In the genomic region with DNA sequence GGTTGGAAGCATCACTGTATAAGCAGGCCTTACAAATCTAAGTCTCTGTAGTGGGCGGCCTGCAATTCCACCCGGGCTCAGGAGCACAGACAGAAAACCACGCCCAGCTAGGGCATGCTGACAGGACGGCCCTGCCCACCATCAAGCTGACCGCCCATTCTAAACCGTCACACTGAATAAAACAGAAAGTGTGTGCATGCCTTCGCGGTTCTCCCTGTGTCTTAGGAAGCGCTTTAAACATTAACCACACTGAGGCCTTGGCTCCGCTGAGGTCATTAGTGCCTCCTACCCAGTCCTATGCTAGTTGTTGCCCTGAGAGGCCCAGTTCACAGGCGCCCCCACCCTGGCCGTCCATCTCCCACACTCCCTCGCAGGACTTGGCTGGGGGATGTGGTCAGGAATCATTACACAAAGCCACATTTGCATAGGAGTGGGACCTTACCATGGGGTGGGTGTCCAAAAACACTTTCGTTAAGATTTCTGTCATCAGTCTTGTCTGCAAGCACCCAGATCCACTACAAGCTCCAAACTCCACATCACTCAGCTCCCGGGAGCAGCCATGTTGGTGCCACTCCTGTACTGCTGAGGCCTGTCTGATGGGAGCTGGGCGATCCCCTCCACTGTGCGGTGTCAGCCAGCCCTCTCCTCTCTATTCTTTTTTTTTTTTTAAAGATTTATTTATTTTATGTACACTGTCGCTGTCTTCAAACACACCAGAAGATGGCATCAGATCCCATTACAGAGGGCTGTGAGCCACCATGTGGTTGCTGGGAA, we compare ENCODE assay signal across 13 mouse cellular contexts. TPM values are rescaled to one million over a fixed set of nuclear protein-coding genes. Genes with fewer than 3 reads are reported as not detected.
A peak's percentile ranks its signal among the peaks of the same experiment; 100 is the strongest.
DNase-seq lines count a peak whose midpoint lies in the region; ATAC-seq and TF ChIP-seq lines count a peak whose summit lies in the region.
"Had no signal": no experiment of that assay in that cellular context is flagged by ENCODE, and none has a peak within 500 bp of the region (broad histone marks: within the 10 kb centered on the region; RNA-seq: fewer than 3 reads in every experiment).

No protein-coding gene starts in this region.

- H3K9me3 ChIP-seq in hindbrain, embryonic 10.5 days: no peaks in the 10 kb centered on the region
- no peaks in the 10 kb centered on the region for H3K9me3 ChIP-seq in hindbrain, embryonic 12.5 days (replicated peaks)
- no peaks in the 10 kb centered on the region for H3K9me3 ChIP-seq in E14TG2a.4 (ENCODE audit: low read length)
- H3K9me3 ChIP-seq: limb, embryonic 13.5 days; midbrain, embryonic 15.5 days had no signal

- no peak for DNase-seq in hindbrain, embryonic 10.5 days (ENCODE audit: low spot score)
- DNase-seq in kidney, adult 11 months: peak; percentile 88
- DNase-seq in kidney, postnatal 4 days: peak; percentile 59 to 78
- no peak for DNase-seq in frontal cortex, postnatal 14 days (ENCODE audit: low spot score in 2 of 2)
- DNase-seq in frontal cortex, postnatal 10 days (ENCODE audit: low spot score in 2 of 2): no peak
- no peak for DNase-seq in cerebellum, adult 8-10 months
- DNase-seq: adrenal gland, postnatal 36 days; B cell, adult 2 months; thymus, postnatal 14 days had no signal

- H3K4me1 ChIP-seq in hindbrain, embryonic 10.5 days (replicated peaks): peaks cover 45% of the 10 kb centered on the region
- H3K4me1 ChIP-seq in hindbrain, embryonic 12.5 days: no peaks in the 10 kb centered on the region
- peaks cover 38% of the 10 kb centered on the region for H3K4me1 ChIP-seq in E14TG2a.4 (replicated peaks; ENCODE audit: low read depth, low read length)

- H3K4me2 ChIP-seq in hindbrain, embryonic 12.5 days (replicated peaks): no peak overlapping the region
- H3K4me2 ChIP-seq: limb, embryonic 13.5 days; midbrain, embryonic 15.5 days had no signal

- H3K4me3 ChIP-seq in hindbrain, embryonic 10.5 days: no peak overlapping the region
- no peak overlapping the region for H3K4me3 ChIP-seq in hindbrain, embryonic 12.5 days
- 0 out of 2 replicates have a peak overlapping the region, but pooled peaks have one; percentile 35 for H3K4me3 ChIP-seq in E14TG2a.4 (replicated peaks; ENCODE audit: low read length)
- H3K4me3 ChIP-seq: limb, embryonic 13.5 days; midbrain, embryonic 15.5 days had no signal

- 0 out of 2 replicates have a peak overlapping the region, but pooled peaks have one; percentile 6 for H3K27ac ChIP-seq in hindbrain, embryonic 10.5 days
- H3K27ac ChIP-seq in hindbrain, embryonic 12.5 days: no peak overlapping the region
- H3K27ac ChIP-seq: limb, embryonic 13.5 days; midbrain, embryonic 15.5 days had no signal

- no peak for ATAC-seq in hindbrain, embryonic 12.5 days (ENCODE audit: low FRiP score)
- ATAC-seq: midbrain, embryonic 15.5 days had no signal

- WGBS in hindbrain, embryonic 10.5 days: 69% methylated on average over 18 of the region's 18 CpGs
- 59% methylated on average over 18 of the region's 18 CpGs for WGBS in hindbrain, embryonic 12.5 days

- no peak overlapping the region; the same call in 1 of the 2 replicates for H3K9ac ChIP-seq in hindbrain, embryonic 12.5 days
- H3K9ac ChIP-seq: limb, embryonic 13.5 days; midbrain, embryonic 15.5 days had no signal

- TF ChIP-seq CTCF in E14TG2a.4 (conservative IDR thresholded peaks at IDR 0.05; ENCODE audit: low read length): no peak

- H3K27me3 ChIP-seq in hindbrain, embryonic 10.5 days (ENCODE audit: insufficient read depth, poor library complexity, severe bottlenecking): peaks cover 4% of the 10 kb centered on the region; the same call in 1 of the 2 replicates
- no peaks in the 10 kb centered on the region for H3K27me3 ChIP-seq in hindbrain, embryonic 12.5 days
- 0 out of 2 replicates have a peak, but pooled peaks cover 5% of the 10 kb centered on the region for H3K27me3 ChIP-seq in E14TG2a.4 (ENCODE audit: insufficient read depth, low read length)
- H3K27me3 ChIP-seq: limb, embryonic 13.5 days; midbrain, embryonic 15.5 days had no signal

- H3K36me3 ChIP-seq in hindbrain, embryonic 10.5 days: no peaks in the 10 kb centered on the region
- no peaks in the 10 kb centered on the region for H3K36me3 ChIP-seq in hindbrain, embryonic 12.5 days
- no peaks in the 10 kb centered on the region for H3K36me3 ChIP-seq in E14TG2a.4 (ENCODE audit: insufficient read depth, low read length)
- H3K36me3 ChIP-seq: limb, embryonic 13.5 days; midbrain, embryonic 15.5 days had no signal

RNA-seq across cellular contexts. Expression of a gene that starts 18.5 kb away (rescaled TPM):
- polyA plus RNA-seq in hindbrain, embryonic 10.5 days (2016; fragmentation: Nextera tagmentation; extraction: Ambion mirVana): 1.6 and 3.2 TPM in 2 replicates
- 12.6 and 13.5 TPM in 2 replicates for polyA plus RNA-seq in hindbrain, embryonic 12.5 days (2016; fragmentation: Nextera tagmentation; extraction: Ambion mirVana)

RNA-seq across cellular contexts. Expression of a gene that starts 58.1 kb away (rescaled TPM):
- polyA plus RNA-seq in hindbrain, embryonic 10.5 days (2016; fragmentation: Nextera tagmentation; extraction: Ambion mirVana): 39.6 and 45.4 TPM in 2 replicates
- 39.5 and 47.3 TPM in 2 replicates for polyA plus RNA-seq in hindbrain, embryonic 12.5 days (2016; fragmentation: Nextera tagmentation; extraction: Ambion mirVana)

Comparison
In these comparisons a context has a peak if more than half of its experiments do, and no peak if none do; other contexts are left out.
1. DNase-seq: peak in kidney, adult 11 months (single experiment) and kidney, postnatal 4 days (2 of 2); none in hindbrain, embryonic 10.5 days (single experiment), frontal cortex, postnatal 14 days (0 of 2), frontal cortex, postnatal 10 days (0 of 2) and cerebellum, adult 8-10 months (single experiment).